Mouse (Mus musculus) cerebellum, adult 8-10 months (tissue): Measurements from ENCODE around the gene B430305J03Rik.
A peak's percentile ranks its signal among the peaks of the same experiment; 100 is the strongest.

Experiments used
- DNase-seq: peaks from one replicate; pipeline ENCODE4 v3.0.0; 2022

The B430305J03Rik gene

GRCm38 (mm10) chr3:61365779-61366373, at the start of gene B430305J03Rik:
B430305J03Rik (minus strand) TSS chr3:61365951.
- no peak for DNase-seq

GRCm38 (mm10) chr3:61409683-61410082, 43.9 kb upstream of the B430305J03Rik start:
- no peak for DNase-seq

DNA sequence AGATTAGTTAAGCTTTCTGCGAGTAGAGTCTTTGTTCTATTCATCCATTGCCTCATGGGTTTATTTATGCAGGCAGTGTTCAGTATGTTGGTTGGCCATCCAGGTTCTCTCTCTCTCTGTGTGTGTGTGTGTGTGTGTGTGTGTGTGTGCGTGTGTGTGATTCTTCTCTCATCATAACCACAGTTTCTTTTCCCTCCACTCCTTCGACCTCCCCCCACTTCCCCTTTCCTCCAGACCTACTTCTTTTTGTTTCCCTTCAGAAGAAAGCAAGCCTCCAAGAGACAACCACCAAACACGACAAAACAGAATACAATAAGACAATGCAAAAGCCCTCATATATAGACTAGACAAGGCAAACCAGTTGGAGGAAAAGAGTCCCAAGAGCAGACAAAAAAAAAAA, 41.2 kb upstream of the B430305J03Rik start:
- DNase-seq: no peak

GRCm38 (mm10) chr3:61400823-61401387, 35.2 kb upstream of the B430305J03Rik start:
- DNase-seq: no peak

GRCm38 (mm10) chr3:61396728-61397127, 31.0 kb upstream of the B430305J03Rik start:
- DNase-seq: no peak

GRCm38 (mm10) chr3:61395382-61395781, 29.6 kb upstream of the B430305J03Rik start:
- no peak for DNase-seq

GRCm38 (mm10) chr3:61393520-61393919, 27.8 kb upstream of the B430305J03Rik start:
- no peak for DNase-seq

- DNase-seq: no peak
Observed at GRCm38 (mm10) chr3:61392881-61393280, 27.1 kb upstream of the B430305J03Rik start.

- DNase-seq: no peak
Observed at GRCm38 (mm10) chr3:61391564-61391963, 25.8 kb upstream of the B430305J03Rik start.

DNA sequence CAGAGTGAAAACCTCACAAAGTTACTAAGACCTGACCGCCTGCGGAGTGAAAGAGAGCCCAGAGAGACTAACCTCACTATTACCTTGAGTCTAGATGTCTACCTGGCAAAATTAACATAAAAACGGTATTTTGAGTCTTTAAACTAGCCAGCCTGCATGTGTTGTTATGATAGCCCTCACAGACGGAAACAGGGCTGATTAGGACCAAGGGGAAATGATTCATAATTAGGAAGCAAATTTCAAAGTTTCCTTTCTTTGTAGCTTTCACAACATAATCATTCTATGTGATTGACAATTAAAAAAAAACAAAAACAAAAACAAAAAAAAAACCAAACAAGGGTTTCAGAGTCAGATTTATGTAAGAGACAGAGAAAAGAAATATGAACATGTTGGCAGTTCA, 20.6 kb upstream of the B430305J03Rik start:
- no peak for DNase-seq

- DNase-seq: no peak
Observed at GRCm38 (mm10) chr3:61376001-61376400, 10.2 kb upstream of the B430305J03Rik start.

- no peak for DNase-seq
Observed at GRCm38 (mm10) chr3:61368446-61368845, 2.7 kb upstream of the B430305J03Rik start.

- DNase-seq: peak; percentile 45
Observed at GRCm38 (mm10) chr3:61364978-61365778, 573 bp downstream of the B430305J03Rik start.

DNA sequence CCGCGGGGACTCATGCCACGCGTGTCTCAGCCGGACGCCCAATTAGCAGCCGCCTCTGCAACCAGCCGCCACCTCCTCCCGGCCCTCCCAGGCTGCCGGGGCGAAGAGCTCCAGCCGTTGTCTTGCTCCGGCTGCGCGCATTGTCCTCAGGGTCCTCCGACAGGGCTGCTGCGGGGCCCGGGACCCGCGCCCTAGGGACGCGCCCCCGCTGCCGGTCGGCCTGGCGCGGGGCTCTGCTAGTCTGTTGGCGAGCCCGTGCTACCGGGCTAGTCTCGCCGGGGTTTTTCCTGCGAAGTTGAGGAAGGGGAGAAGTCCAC, 1.1 kb downstream of the B430305J03Rik start:
- no peak for DNase-seq

GRCm38 (mm10) chr3:61363989-61364660, 1.6 kb downstream of the B430305J03Rik start:
- DNase-seq: peak; percentile 90

GRCm38 (mm10) chr3:61363161-61363988, 2.4 kb downstream of the B430305J03Rik start:
- DNase-seq: peak; percentile 69

GRCm38 (mm10) chr3:61362821-61363160, 3.0 kb downstream of the B430305J03Rik start:
- peak; percentile 35 for DNase-seq

GRCm38 (mm10) chr3:61361338-61361737, 4.4 kb downstream of the B430305J03Rik start, which contains the start of gene Rap2b:
Rap2b (plus strand) TSS chr3:61361638.
- no peak for DNase-seq

DNA sequence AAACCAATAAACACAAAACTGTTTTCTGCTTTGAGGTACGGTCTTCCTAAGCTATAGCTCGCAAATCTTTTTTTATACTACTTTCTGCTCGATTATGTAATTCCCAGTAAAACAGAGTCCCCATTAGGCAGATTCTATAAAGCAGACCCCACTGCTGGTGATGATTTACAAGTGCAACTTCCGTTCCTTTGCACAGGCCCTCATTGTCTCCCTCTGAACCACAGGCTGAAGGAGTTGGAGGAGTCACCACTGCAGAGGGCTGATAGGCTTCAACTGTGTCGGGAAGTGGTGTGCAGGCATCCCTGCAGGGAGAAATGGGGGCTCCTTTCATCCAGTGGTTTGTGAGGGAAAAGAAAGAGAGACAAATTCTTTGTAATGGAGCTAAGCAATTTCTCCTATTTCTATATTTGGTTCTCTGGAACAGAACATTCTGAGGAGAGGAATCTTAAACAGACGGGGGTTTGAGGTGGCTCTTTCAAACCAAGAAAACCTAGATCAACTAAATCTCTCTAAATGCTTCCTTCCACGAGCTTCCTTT, 6.9 kb downstream of the B430305J03Rik start:
- no peak for DNase-seq

DNA sequence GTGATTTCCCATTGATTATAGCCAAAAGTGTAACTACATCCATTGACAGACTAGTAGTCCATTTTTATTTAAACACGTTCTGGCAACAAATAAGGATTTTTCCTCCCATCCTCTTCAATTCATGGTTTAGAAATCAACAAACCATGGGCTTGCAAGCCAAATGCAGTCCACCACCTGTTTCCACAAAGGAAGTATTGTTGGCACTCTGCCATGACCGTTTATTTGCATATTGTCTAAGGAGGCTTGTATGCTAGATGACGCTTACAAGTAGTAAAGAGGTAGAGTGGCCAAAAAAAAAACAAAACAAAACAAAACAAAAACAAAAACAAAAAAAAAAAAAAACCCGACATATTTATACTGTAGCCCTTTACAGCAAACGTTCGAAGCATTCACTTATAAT, 7.6 kb downstream of the B430305J03Rik start:
- DNase-seq: no peak

DNA sequence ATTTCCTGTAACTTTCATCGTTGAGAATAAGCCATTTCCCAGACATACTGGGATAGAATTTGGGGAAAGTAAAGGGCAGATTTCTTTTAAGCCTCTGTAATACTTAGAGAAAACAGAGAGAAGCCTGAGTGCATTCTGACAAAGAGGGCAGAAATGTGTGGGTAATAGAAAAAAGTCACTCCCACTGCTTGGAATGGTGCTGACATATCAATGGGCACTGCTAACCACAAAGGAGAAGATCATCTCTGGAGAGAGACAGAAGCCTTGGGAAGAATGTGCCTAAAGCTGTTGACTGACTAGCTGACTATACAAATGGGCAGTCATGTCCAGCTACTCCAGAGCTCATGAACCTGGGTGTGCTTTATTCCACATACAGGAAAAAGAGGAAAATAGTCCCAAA, 10.3 kb downstream of the B430305J03Rik start:
- no peak for DNase-seq

DNA sequence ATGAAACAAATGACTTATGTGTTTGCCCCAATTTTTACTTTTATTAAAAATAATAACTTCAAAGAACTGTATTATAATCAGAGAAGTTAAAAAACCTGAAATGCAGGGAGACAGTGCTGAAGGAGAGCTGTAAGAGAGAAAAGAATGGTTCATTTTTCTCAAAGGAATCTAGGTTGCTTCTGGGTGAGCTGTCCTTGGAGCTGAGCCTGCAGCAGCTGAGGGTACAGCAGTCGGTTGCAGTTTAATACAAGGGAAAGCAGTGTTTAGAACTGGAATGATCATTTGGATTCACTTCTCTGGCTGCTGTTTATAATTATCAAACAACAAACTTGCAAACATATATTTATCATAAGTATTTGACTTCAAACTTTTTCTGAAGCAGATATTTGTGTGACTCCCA, 16.3 kb downstream of the B430305J03Rik start:
- DNase-seq: no peak
